Mouse (Mus musculus): ENCODE data around the gene Cplx3.

DNA sequence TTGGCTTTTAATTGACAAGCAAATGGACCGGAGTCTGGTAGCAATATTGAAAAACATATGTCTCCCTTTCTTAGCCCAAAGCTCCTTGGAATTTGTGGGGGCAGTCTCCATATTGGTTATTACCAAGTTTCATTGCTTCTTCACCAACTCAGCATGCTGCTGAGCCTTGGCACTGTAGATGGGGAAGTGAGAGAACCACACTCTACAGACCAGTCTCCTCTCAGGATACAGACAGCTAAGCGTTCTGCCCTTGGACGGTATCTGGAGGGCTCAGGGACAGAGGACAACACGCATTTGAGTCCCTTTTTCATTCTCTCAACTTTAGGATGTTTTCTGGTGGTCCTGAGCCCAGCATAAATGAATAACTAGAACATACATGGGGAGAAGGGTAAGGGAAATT is 47.5 kb downstream of the Cplx3 start:
- TF ChIP-seq CTCF (IDR thresholded peaks at IDR 0.05; ENCODE audit: low read depth) (no peak), EP300 (IDR thresholded peaks at IDR 0.05; ENCODE audit: low read depth) (no peak)
